Mouse (Mus musculus): ENCODE data around the gene Hoxa2. TPM values are rescaled to one million over a fixed set of nuclear protein-coding genes. Genes with fewer than 3 reads are reported as not detected.

Hoxa2 gene
- total RNA-seq, 2 experiments from 2014 or later: not detected

GRCm38 (mm10) chr6:52159164-52159761 is 5.4 kb downstream of the Hoxa2 start:
- H3K4me3 ChIP-seq: no peak overlapping the region
- DNase-seq (ENCODE audit: extremely low spot score in 1 of 2, low spot score in 2 of 2): no peak
- H3K27ac ChIP-seq: no peak overlapping the region
- TF ChIP-seq CTCF (IDR thresholded peaks at IDR 0.05): no peak
- intact Hi-C loops (cut with DNase I): loop anchor here (5.0 kb wide), 1 partner anchor 147 kb away; the partner anchor contains the start of gene Skap2

- no peak within 1 kb of the TSS for H3K27ac ChIP-seq
- TF ChIP-seq CTCF (IDR thresholded peaks at IDR 0.05): no peak
- no peak for DNase-seq (ENCODE audit: extremely low spot score in 1 of 2, low spot score in 2 of 2)
- intact Hi-C loops (cut with DNase I): loop anchor here (5.0 kb wide), 1 partner anchor 146 kb away; the partner anchor contains the start of gene Skap2
- peak within 1 kb of the TSS; percentile 28; the same call in 1 of the 2 replicates for H3K4me3 ChIP-seq
These were observed 6.2 kb downstream of the Hoxa2 start, which contains the start of gene Hoxa1 for GRCm38 (mm10) chr6:52158276-52159051. Gene Hoxa1 (minus strand): TSS chr6:52158317.

GRCm38 (mm10) chr6:52157466-52158275 is 7.0 kb downstream of the Hoxa2 start:
- Histone ChIP-seq H3K4me3 (no peak overlapping the region), H3K27ac (no peak overlapping the region)
- no peak for DNase-seq (ENCODE audit: extremely low spot score in 1 of 2, low spot score in 2 of 2)
- intact Hi-C loops (cut with DNase I): loop anchor here (5.0 kb wide), 1 partner anchor 145 kb away; the partner anchor contains the start of gene Skap2
- no peak for TF ChIP-seq CTCF (IDR thresholded peaks at IDR 0.05)

- DNase-seq (ENCODE audit: extremely low spot score in 1 of 2, low spot score in 2 of 2): no peak
- intact Hi-C loops (cut with DNase I): loop anchor here (5.0 kb wide), 1 partner anchor 144 kb away; the partner anchor contains the start of gene Skap2
- H3K4me3 ChIP-seq: no peak overlapping the region
- no peak overlapping the region for H3K27ac ChIP-seq
- no peak for TF ChIP-seq CTCF (IDR thresholded peaks at IDR 0.05)
These were observed 8.0 kb downstream of the Hoxa2 start for GRCm38 (mm10) chr6:52156551-52157200.

- no peak for TF ChIP-seq CTCF (IDR thresholded peaks at IDR 0.05)
- H3K27ac ChIP-seq: no peak overlapping the region
- DNase-seq (ENCODE audit: extremely low spot score in 1 of 2, low spot score in 2 of 2): no peak
- H3K4me3 ChIP-seq: no peak overlapping the region
- intact Hi-C loops (cut with DNase I): loop anchor here (5.0 kb wide), 1 partner anchor 143 kb away; the partner anchor contains the start of gene Skap2
These were observed 9.2 kb downstream of the Hoxa2 start for GRCm38 (mm10) chr6:52155471-52155870.

GRCm38 (mm10) chr6:52154044-52154443 is 10.6 kb downstream of the Hoxa2 start:
- intact Hi-C loops (cut with DNase I): no loop called here
- TF ChIP-seq CTCF (IDR thresholded peaks at IDR 0.05): no peak
- DNase-seq (ENCODE audit: extremely low spot score in 1 of 2, low spot score in 2 of 2): no peak
- Histone ChIP-seq H3K27ac (no peak overlapping the region), H3K4me3 (no peak overlapping the region)

GRCm38 (mm10) chr6:52153270-52153669 is 11.4 kb downstream of the Hoxa2 start:
- intact Hi-C loops (cut with DNase I): loop anchor here (1.0 kb wide), 1 partner anchor 37 kb away; no protein-coding TSS in a partner anchor
- DNase-seq (ENCODE audit: extremely low spot score in 1 of 2, low spot score in 2 of 2): no peak
- no peak overlapping the region for H3K4me3 ChIP-seq
- no peak for TF ChIP-seq CTCF (IDR thresholded peaks at IDR 0.05)
- no peak overlapping the region for H3K27ac ChIP-seq

- intact Hi-C loops (cut with DNase I): loop anchor here (1.0 kb wide), 1 partner anchor 38 kb away; no protein-coding TSS in a partner anchor
- no peak for DNase-seq (ENCODE audit: extremely low spot score in 1 of 2, low spot score in 2 of 2)
- H3K27ac ChIP-seq: no peak overlapping the region
- TF ChIP-seq CTCF (IDR thresholded peaks at IDR 0.05): no peak
- H3K4me3 ChIP-seq: no peak overlapping the region
These were observed 12.1 kb downstream of the Hoxa2 start for GRCm38 (mm10) chr6:52152226-52153193.

GRCm38 (mm10) chr6:52151571-52151970 is 13.1 kb downstream of the Hoxa2 start:
- DNase-seq (ENCODE audit: extremely low spot score in 1 of 2, low spot score in 2 of 2): no peak
- no peak overlapping the region for H3K4me3 ChIP-seq
- TF ChIP-seq CTCF (IDR thresholded peaks at IDR 0.05): no peak
- intact Hi-C loops (cut with DNase I): no loop called here
- no peak overlapping the region for H3K27ac ChIP-seq

GRCm38 (mm10) chr6:52150401-52150966 is 14.1 kb downstream of the Hoxa2 start:
- Histone ChIP-seq H3K4me3 (no peak overlapping the region), H3K27ac (no peak overlapping the region)
- intact Hi-C loops (cut with DNase I): no loop called here
- DNase-seq (ENCODE audit: extremely low spot score in 1 of 2, low spot score in 2 of 2): no peak
- TF ChIP-seq CTCF (IDR thresholded peaks at IDR 0.05): no peak

Measured in left cerebral cortex, adult 2 months (tissue).